Mouse (Mus musculus): ENCODE results near the gene Cyld. TPM values are rescaled to one million over a fixed set of nuclear protein-coding genes. Genes with fewer than 3 reads are reported as not detected.
A peak's percentile ranks its signal among the peaks of the same experiment; 100 is the strongest.
"Not testable (repeated sequence)": the region's sequence is repeated elsewhere in the genome, so short reads cannot be mapped to it uniquely, and the experiment has no call there.

Gene Cyld
- 11.4 and 16.5 TPM in 2 replicates for polyA plus RNA-seq (2014; fragmentation: Nextera tagmentation; extraction: Ambion mirVana)

DNA sequence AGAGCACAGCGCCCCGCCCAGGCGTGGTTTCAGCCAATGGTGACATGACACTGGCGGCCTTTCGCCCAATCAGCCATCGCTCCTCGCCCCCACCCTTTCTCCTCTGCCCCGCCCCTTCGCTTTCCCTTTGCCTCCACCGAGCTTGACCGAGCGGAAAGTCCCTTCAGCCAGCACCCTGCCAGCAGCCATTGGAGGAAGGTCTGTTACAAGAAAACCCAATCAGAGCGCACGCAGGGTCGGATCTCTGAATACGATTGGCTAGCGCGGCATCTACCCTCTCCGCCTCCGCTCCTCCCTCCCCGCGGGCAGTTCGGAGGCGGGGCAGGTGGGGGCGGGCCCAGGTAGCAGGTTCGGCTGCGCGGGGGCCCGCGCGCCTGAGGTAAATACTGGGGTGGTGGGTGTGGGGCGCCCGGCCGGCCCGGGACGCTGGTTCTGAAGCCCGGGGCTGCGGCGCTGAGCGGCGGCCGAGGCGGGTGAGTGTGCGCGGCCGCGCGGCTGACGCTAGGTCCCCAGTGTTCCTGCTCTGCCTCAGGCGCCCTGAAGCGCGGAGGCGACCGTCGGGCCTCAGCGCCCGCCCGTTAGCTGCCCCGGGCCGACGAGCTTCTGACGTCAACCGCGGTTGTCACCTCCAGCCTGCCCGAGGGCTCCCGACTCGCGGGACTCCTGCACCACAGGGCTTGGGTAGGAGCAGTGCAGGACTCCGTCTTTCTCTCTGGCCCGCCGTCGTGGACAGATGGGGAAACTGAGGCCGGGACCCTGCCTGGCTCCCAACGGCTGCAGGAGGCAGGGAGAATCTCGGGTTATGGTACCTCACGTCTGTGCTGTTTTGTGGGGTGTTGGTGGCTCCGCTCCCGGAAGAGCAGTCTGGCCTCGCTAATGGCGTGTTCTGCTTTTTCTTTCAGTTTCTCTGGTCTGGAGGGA lies at the start of gene Cyld:
Gene Cyld (plus strand): TSS at position 308 of the 921 bp plus-strand sequence.
- ATAC-seq (peak; percentile 99), DNase-seq (ENCODE audit: low spot score) (peak; percentile 99)
- H3K27ac ChIP-seq (ENCODE audit: low read depth, low read length) = peak within 1 kb of the TSS; percentile 58
- H3K9ac ChIP-seq (ENCODE audit: low read length) = peak within 1 kb of the TSS; percentile 81
- no peaks in the 10 kb centered on the region for H3K9me3 ChIP-seq (replicated peaks; ENCODE audit: control insufficient read depth, low read length)
- H3K4me1 ChIP-seq (ENCODE audit: control insufficient read depth, insufficient read depth, low read length) = peaks cover 10% of the 10 kb centered on the region
- no peaks in the 10 kb centered on the region for H3K36me3 ChIP-seq (ENCODE audit: control insufficient read depth, insufficient read depth, low read length)
- H3K4me3 ChIP-seq (ENCODE audit: low read depth, low read length) = peak within 1 kb of the TSS; percentile 82
- under 1% methylated on average over 51 of the region's 80 CpGs for WGBS
- peak within 1 kb of the TSS; percentile 80 for H3K4me2 ChIP-seq (ENCODE audit: low read length)
- no peaks in the 10 kb centered on the region for H3K27me3 ChIP-seq (replicated peaks; ENCODE audit: control insufficient read depth, insufficient read depth, low read length)

- no peak overlapping the region for H3K4me2 ChIP-seq (ENCODE audit: low read length)
- no peak overlapping the region for H3K4me3 ChIP-seq (ENCODE audit: low read depth, low read length)
- H3K36me3 ChIP-seq (ENCODE audit: control insufficient read depth, insufficient read depth, low read length) = no peaks in the 10 kb centered on the region
- ATAC-seq (no peak), DNase-seq (ENCODE audit: low spot score) (no peak)
- no peaks in the 10 kb centered on the region for H3K4me1 ChIP-seq (ENCODE audit: control insufficient read depth, insufficient read depth, low read length)
- H3K9me3 ChIP-seq (replicated peaks; ENCODE audit: control insufficient read depth, low read length) = no peaks in the 10 kb centered on the region
- 0 out of 2 replicates have a peak, but pooled peaks cover 4% of the 10 kb centered on the region for H3K27me3 ChIP-seq (replicated peaks; ENCODE audit: control insufficient read depth, insufficient read depth, low read length)
- H3K27ac ChIP-seq (ENCODE audit: low read depth, low read length) = no peak overlapping the region
- no peak overlapping the region for H3K9ac ChIP-seq (ENCODE audit: low read length)
Observed at GRCm38 (mm10) chr8:88648322-88648721, 48.5 kb upstream of the Cyld start.

DNA sequence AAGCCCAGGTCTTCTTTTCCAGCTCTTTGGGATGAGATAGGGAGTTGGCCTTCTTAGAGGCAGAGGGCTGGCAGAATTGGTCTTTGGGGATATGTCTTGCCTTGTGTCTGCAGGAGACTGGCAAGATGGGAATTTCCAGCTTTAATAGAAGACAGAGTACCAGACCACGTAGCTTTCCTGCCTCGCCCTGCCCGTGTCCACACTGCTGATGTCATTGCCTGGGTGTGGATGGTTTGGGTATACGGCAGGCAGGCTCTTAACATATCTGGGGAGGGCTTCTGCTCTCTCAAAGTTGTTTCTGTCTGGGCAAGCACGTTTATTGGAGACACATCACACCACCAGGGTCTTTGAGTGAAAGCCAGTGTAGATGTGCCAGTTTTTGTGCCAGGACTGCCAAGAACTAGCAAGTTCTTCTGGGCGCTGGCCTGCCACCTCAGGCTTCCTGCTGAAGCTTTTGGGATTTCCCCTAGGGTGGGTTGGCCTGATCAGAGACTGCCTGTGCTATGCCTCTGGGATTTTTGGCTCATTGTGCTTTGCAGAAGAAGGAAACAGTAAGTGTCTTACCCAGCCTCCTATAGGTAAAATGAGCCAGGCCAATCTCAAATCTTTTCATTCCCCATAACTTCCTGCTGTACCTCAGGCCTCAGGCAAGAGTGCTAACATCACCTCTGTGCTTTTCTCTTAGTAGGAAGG lies 46.7 kb upstream of the Cyld start:
- ATAC-seq = no peak
- no peak overlapping the region for H3K9ac ChIP-seq (ENCODE audit: low read length)
- no peak for DNase-seq (ENCODE audit: low spot score)
- no peak overlapping the region for H3K27ac ChIP-seq (ENCODE audit: low read depth, low read length)
- no peaks in the 10 kb centered on the region for H3K9me3 ChIP-seq (replicated peaks; ENCODE audit: control insufficient read depth, low read length)
- H3K4me3 ChIP-seq (ENCODE audit: low read depth, low read length) = no peak overlapping the region
- 0 out of 2 replicates have a peak, but pooled peaks cover 4% of the 10 kb centered on the region for H3K27me3 ChIP-seq (replicated peaks; ENCODE audit: control insufficient read depth, insufficient read depth, low read length)
- H3K4me2 ChIP-seq (ENCODE audit: low read length) = no peak overlapping the region
- H3K36me3 ChIP-seq (ENCODE audit: control insufficient read depth, insufficient read depth, low read length) = no peaks in the 10 kb centered on the region
- 80% methylated on average over 6 of the region's 6 CpGs for WGBS
- H3K4me1 ChIP-seq (ENCODE audit: control insufficient read depth, insufficient read depth, low read length) = no peaks in the 10 kb centered on the region

DNA sequence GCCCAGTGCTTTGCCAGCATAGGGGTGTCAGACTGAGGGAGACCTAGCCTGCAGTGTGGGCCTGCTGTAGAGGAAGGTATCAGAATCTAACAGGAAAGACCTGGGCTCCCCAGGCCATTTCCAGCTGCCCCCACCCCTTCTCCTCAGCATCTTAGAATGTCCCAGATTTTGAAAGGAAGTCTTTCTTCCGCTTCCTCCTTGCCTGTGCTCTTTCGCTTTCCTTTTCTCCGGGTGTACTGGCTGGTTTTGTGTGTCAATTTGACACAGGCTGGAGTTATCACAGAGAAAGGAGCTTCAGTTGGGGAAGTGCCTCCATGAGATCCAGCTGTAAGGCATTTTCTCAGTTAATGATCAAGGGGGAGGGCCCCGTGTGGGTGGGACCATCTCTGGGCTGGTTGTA lies 45.7 kb upstream of the Cyld start:
- H3K4me3 ChIP-seq (ENCODE audit: low read depth, low read length); H3K36me3 ChIP-seq (ENCODE audit: control insufficient read depth, insufficient read depth, low read length); H3K4me2 ChIP-seq (ENCODE audit: low read length); ATAC-seq; H3K4me1 ChIP-seq (ENCODE audit: control insufficient read depth, insufficient read depth, low read length); H3K9me3 ChIP-seq (replicated peaks; ENCODE audit: control insufficient read depth, low read length); H3K27me3 ChIP-seq (replicated peaks; ENCODE audit: control insufficient read depth, insufficient read depth, low read length); DNase-seq (ENCODE audit: low spot score); H3K9ac ChIP-seq (ENCODE audit: low read length); H3K27ac ChIP-seq (ENCODE audit: low read depth, low read length): not testable (repeated sequence)
- WGBS = 77% methylated on average over 4 of the region's 4 CpGs

DNA sequence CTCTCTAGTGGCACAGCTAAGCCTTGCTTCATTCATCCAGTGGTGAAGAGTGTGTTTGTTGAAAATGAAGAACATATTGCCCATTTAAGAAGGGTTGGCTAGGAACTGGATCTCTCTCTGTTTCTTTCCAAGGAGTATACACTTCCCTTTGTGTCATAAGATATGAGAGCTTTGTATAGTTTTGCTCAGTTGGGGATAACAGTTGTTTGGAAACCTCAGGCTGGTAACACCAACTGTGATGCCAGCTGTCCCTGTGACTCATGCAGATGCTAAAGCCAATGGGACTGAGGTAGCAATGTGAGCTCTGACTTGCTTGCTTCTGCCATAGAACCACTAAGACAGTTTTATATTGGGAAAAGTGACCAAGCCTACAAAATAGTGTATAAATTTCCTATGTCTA lies 41.5 kb upstream of the Cyld start:
- no peak for ATAC-seq
- Histone ChIP-seq H3K27me3 (replicated peaks; ENCODE audit: control insufficient read depth, insufficient read depth, low read length) (no peaks in the 10 kb centered on the region), H3K36me3 (ENCODE audit: control insufficient read depth, insufficient read depth, low read length) (no peaks in the 10 kb centered on the region), H3K9me3 (replicated peaks; ENCODE audit: control insufficient read depth, low read length) (no peaks in the 10 kb centered on the region), H3K4me3 (ENCODE audit: low read depth, low read length) (no peak overlapping the region), H3K27ac (ENCODE audit: low read depth, low read length) (no peak overlapping the region), H3K4me1 (ENCODE audit: control insufficient read depth, insufficient read depth, low read length) (no peaks in the 10 kb centered on the region), H3K9ac (ENCODE audit: low read length) (no peak overlapping the region), H3K4me2 (ENCODE audit: low read length) (no peak overlapping the region)
- DNase-seq (ENCODE audit: low spot score) = no peak

DNA sequence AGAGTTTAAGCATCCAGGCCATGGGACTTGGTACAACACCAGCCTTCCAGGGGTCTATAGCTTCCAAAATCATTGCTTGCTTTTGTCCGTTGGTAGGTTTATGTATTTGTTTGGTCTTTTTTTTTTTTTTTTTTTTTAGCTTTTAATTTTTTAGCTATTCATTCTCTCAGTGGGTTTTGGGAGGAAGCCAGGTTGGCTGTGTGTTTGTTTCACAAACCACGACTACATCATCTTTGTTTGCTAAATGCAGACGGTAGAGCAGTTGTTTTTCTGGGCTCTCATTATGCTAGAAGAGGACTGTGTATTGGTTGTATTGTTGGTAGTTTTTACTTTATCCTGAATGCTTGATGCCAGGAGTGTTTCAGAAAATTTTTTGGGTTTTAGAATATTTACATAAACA lies 37.0 kb upstream of the Cyld start:
- Histone ChIP-seq H3K9ac (ENCODE audit: low read length) (no peak overlapping the region), H3K4me2 (ENCODE audit: low read length) (no peak overlapping the region), H3K4me3 (ENCODE audit: low read depth, low read length) (no peak overlapping the region), H3K9me3 (replicated peaks; ENCODE audit: control insufficient read depth, low read length) (no peaks in the 10 kb centered on the region), H3K4me1 (ENCODE audit: control insufficient read depth, insufficient read depth, low read length) (no peaks in the 10 kb centered on the region), H3K27ac (ENCODE audit: low read depth, low read length) (no peak overlapping the region), H3K36me3 (ENCODE audit: control insufficient read depth, insufficient read depth, low read length) (no peaks in the 10 kb centered on the region), H3K27me3 (replicated peaks; ENCODE audit: control insufficient read depth, insufficient read depth, low read length) (no peaks in the 10 kb centered on the region)
- 48% methylated on average over 3 of the region's 3 CpGs for WGBS
- DNase-seq (ENCODE audit: low spot score) (no peak), ATAC-seq (no peak)

GRCm38 (mm10) chr8:88662401-88662821 lies 34.4 kb upstream of the Cyld start:
- Histone ChIP-seq H3K4me2 (ENCODE audit: low read length) (no peak overlapping the region), H3K4me1 (ENCODE audit: control insufficient read depth, insufficient read depth, low read length) (no peaks in the 10 kb centered on the region), H3K27me3 (replicated peaks; ENCODE audit: control insufficient read depth, insufficient read depth, low read length) (no peaks in the 10 kb centered on the region), H3K9me3 (replicated peaks; ENCODE audit: control insufficient read depth, low read length) (no peaks in the 10 kb centered on the region), H3K36me3 (ENCODE audit: control insufficient read depth, insufficient read depth, low read length) (no peaks in the 10 kb centered on the region), H3K4me3 (ENCODE audit: low read depth, low read length) (no peak overlapping the region), H3K27ac (ENCODE audit: low read depth, low read length) (no peak overlapping the region), H3K9ac (ENCODE audit: low read length) (no peak overlapping the region)
- DNase-seq (ENCODE audit: low spot score) = no peak
- WGBS = 75% methylated on average over 6 of the region's 6 CpGs
- ATAC-seq = no peak

DNA sequence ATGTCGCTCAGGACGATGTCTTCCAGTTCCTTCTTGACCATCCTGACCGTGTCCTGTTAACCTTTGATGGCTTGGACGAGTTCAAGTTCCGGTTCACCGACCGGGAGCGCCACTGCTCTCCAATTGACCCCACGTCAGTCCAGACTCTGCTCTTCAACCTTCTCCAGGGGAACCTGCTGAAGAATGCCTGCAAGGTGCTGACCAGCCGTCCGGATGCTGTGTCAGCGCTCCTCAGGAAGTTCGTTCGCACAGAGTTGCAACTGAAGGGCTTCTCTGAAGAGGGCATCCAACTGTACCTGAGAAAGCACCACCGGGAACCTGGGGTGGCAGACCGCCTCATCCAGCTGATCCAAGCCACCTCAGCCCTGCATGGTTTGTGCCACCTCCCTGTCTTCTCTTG lies 32.7 kb upstream of the Cyld start:
- ATAC-seq (no peak), DNase-seq (ENCODE audit: low spot score) (no peak)
- H3K4me2 ChIP-seq (ENCODE audit: low read length) = no peak overlapping the region
- H3K4me1 ChIP-seq (ENCODE audit: control insufficient read depth, insufficient read depth, low read length) = peaks cover 6% of the 10 kb centered on the region; the same call in 1 of the 2 replicates
- H3K9ac ChIP-seq (ENCODE audit: low read length) = no peak overlapping the region
- H3K27ac ChIP-seq (ENCODE audit: low read depth, low read length) = no peak overlapping the region
- no peaks in the 10 kb centered on the region for H3K9me3 ChIP-seq (replicated peaks; ENCODE audit: control insufficient read depth, low read length)
- no peaks in the 10 kb centered on the region for H3K36me3 ChIP-seq (ENCODE audit: control insufficient read depth, insufficient read depth, low read length)
- WGBS = 87% methylated on average over 16 of the region's 16 CpGs
- H3K27me3 ChIP-seq (replicated peaks; ENCODE audit: control insufficient read depth, insufficient read depth, low read length) = no peaks in the 10 kb centered on the region
- H3K4me3 ChIP-seq (ENCODE audit: low read depth, low read length) = no peak overlapping the region

DNA sequence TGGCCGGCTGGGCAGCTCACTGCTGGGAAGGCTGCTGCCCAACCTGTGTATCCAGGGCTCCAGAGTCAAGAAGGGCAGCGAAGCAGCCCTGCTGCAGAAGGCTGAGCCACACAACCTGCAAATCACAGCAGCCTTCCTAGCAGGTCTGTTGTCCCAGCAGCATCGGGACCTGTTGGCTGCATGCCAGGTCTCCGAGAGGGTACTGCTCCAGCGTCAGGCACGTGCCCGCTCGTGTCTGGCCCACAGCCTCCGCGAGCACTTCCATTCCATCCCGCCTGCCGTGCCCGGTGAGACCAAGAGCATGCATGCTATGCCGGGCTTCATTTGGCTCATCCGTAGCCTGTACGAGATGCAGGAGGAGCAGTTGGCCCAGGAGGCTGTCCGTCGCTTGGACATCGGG lies 31.9 kb upstream of the Cyld start:
- 72% methylated on average over 19 of the region's 19 CpGs for WGBS

More for the DNA sequence above, 31.9 kb upstream of the Cyld start:
- no peaks in the 10 kb centered on the region for H3K9me3 ChIP-seq (replicated peaks; ENCODE audit: control insufficient read depth, low read length)
- no peak overlapping the region for H3K4me2 ChIP-seq (ENCODE audit: low read length)
- H3K4me3 ChIP-seq (ENCODE audit: low read depth, low read length) = no peak overlapping the region
- no peak overlapping the region for H3K27ac ChIP-seq (ENCODE audit: low read depth, low read length)
- H3K27me3 ChIP-seq (replicated peaks; ENCODE audit: control insufficient read depth, insufficient read depth, low read length) = no peaks in the 10 kb centered on the region
- DNase-seq (ENCODE audit: low spot score) (peak; percentile 44), ATAC-seq (no peak)
- H3K9ac ChIP-seq (ENCODE audit: low read length) = no peak overlapping the region
- peaks cover 6% of the 10 kb centered on the region; the same call in 1 of the 2 replicates for H3K4me1 ChIP-seq (ENCODE audit: control insufficient read depth, insufficient read depth, low read length)
- H3K36me3 ChIP-seq (ENCODE audit: control insufficient read depth, insufficient read depth, low read length) = no peaks in the 10 kb centered on the region

Measured in forebrain, embryonic 14.5 days (tissue).